Mouse (Mus musculus) liver, embryonic 11.5 days (tissue): Measurements from ENCODE around the gene Apba2. TPM values are rescaled to one million over a fixed set of nuclear protein-coding genes. Genes with fewer than 3 reads are reported as not detected.

ENCODE experiments used
- ATAC-seq: fragments of 200-750 bp; cut with Nextera tagmentation; replicated peaks from 2 replicates; pipeline ENCODE4 v1.8.0; 2017; ENCODE audit warnings: moderate number of reproducible peaks, mild to moderate bottlenecking, moderate TSS enrichment, moderate library complexity; ENCODE audit not compliant: low FRiP score
- DNase-seq: peaks from one replicate; pipeline ENCODE4 v3.0.0-alpha.2; 2017; ENCODE audit warnings: low spot score
- H3K27ac ChIP-seq: fragments of 300-500 bp; sonication (generic); 2 replicates; pipeline ENCODE4 v1.5.1; 2014; ENCODE audit warnings: mild to moderate bottlenecking, low read depth, low read length, control low read depth
- H3K27me3 ChIP-seq: fragments of 300-500 bp; sonication (generic); replicated peaks from 2 replicates; pipeline ENCODE4 v1.6.1; 2014; ENCODE audit warnings: low read length, mixed read lengths; ENCODE audit not compliant: control insufficient read depth, insufficient read depth
- H3K36me3 ChIP-seq: fragments of 300-500 bp; sonication (generic); 2 replicates; pipeline ENCODE4 v1.6.1; 2014; ENCODE audit warnings: mild to moderate bottlenecking, low read length, moderate library complexity, mixed read lengths; ENCODE audit not compliant: control insufficient read depth, insufficient read depth
- H3K4me1 ChIP-seq: fragments of 300-500 bp; sonication (generic); replicated peaks from 2 replicates; pipeline ENCODE4 v1.6.1; 2014; ENCODE audit warnings: low read length, mixed read lengths; ENCODE audit not compliant: control insufficient read depth, insufficient read depth
- H3K4me2 ChIP-seq: fragments of 300-500 bp; sonication (generic); 2 replicates; pipeline ENCODE4 v1.6.1; 2014; ENCODE audit warnings: mild to moderate bottlenecking, control low read depth, moderate library complexity
- H3K4me3 ChIP-seq: fragments of 300-500 bp; sonication (generic); 2 replicates; pipeline ENCODE4 v1.5.1; 2014; ENCODE audit warnings: low read depth, low read length, control low read depth
- H3K9ac ChIP-seq: fragments of 300-500 bp; sonication (generic); 2 replicates; pipeline ENCODE4 v1.6.1; 2014; ENCODE audit warnings: low read depth, low read length, control low read depth
- H3K9me3 ChIP-seq: fragments of 300-500 bp; sonication (generic); 2 replicates; pipeline ENCODE4 v1.6.1; 2016; ENCODE audit warnings: low read length, inconsistent platforms, mixed read lengths; ENCODE audit not compliant: control insufficient read depth
- WGBS: fragments of 180-500 bp; shearing (Covaris S2); extraction: QIAGEN DNeasy Blood & Tissue Kit; methylation state at CpG from one replicate; pipeline ENCODE4 v1.1.7; 2014; 5-methylcytosine and 5-hydroxymethylcytosine counted together
- polyA plus RNA-seq: library from polyadenylated mRNA; unstranded; fragments of >200 nt; fragmentation: Nextera tagmentation; extraction: Ambion mirVana; gene quantifications from 2 replicates; pipeline ENCODE4 v1.2.1, GENCODE M21; 2014

Gene Apba2
- polyA plus RNA-seq, 1 experiment from 2014 or later: 0.96 TPM

- 73% methylated on average over 11 of the region's 11 CpGs for WGBS
- Histone ChIP-seq H3K27me3 (no peaks in the 10 kb centered on the region), H3K4me1 (no peaks in the 10 kb centered on the region), H3K4me2 (no peak overlapping the region), H3K4me3 (no peak overlapping the region), H3K27ac (no peak overlapping the region), H3K9ac (no peak overlapping the region), H3K36me3 (no peaks in the 10 kb centered on the region), H3K9me3 (no peaks in the 10 kb centered on the region; the same call in 1 of the 2 replicates)
- DNase-seq (no peak), ATAC-seq (no peak)
Measured at GRCm38 (mm10) chr7:64588636-64589389, 87.3 kb downstream of the Apba2 start.

GRCm38 (mm10) chr7:64595256-64595655 lies 93.8 kb downstream of the Apba2 start:
- ATAC-seq (no peak), DNase-seq (no peak)
- 55% methylated on average over 6 of the region's 6 CpGs for WGBS
- H3K4me2 ChIP-seq: no peak overlapping the region
- no peaks in the 10 kb centered on the region; the same call in 1 of the 2 replicates for H3K9me3 ChIP-seq
- H3K27ac ChIP-seq: no peak overlapping the region
- H3K27me3 ChIP-seq: no peaks in the 10 kb centered on the region
- H3K9ac ChIP-seq: no peak overlapping the region
- no peaks in the 10 kb centered on the region for H3K4me1 ChIP-seq
- no peak overlapping the region for H3K4me3 ChIP-seq
- no peaks in the 10 kb centered on the region for H3K36me3 ChIP-seq

- ATAC-seq (no peak), DNase-seq (no peak)
- no peak overlapping the region for H3K4me2 ChIP-seq
- no peak overlapping the region for H3K4me3 ChIP-seq
- no peaks in the 10 kb centered on the region for H3K27me3 ChIP-seq
- no peaks in the 10 kb centered on the region for H3K36me3 ChIP-seq
- no peak overlapping the region for H3K9ac ChIP-seq
- 74% methylated on average over 9 of the region's 9 CpGs for whole genome bisulfite sequencing
- no peaks in the 10 kb centered on the region; the same call in 1 of the 2 replicates for H3K9me3 ChIP-seq
- H3K27ac ChIP-seq: no peak overlapping the region
- no peaks in the 10 kb centered on the region for H3K4me1 ChIP-seq
Measured at GRCm38 (mm10) chr7:64596652-64597051, 95.1 kb downstream of the Apba2 start.

GRCm38 (mm10) chr7:64609866-64610265 lies 108.4 kb downstream of the Apba2 start:
- 83% methylated on average over 3 of the region's 3 CpGs for WGBS

GRCm38 (mm10) chr7:64610875-64611274 lies 109.4 kb downstream of the Apba2 start:
- DNase-seq: no peak
- ATAC-seq: no peak
- no peaks in the 10 kb centered on the region for H3K4me1 ChIP-seq
- WGBS: 65% methylated on average over 4 of the region's 4 CpGs
- no peaks in the 10 kb centered on the region for H3K27me3 ChIP-seq
- H3K9ac ChIP-seq: no peak overlapping the region
- no peaks in the 10 kb centered on the region for H3K36me3 ChIP-seq
- H3K9me3 ChIP-seq: no peaks in the 10 kb centered on the region
- H3K4me3 ChIP-seq: no peak overlapping the region
- no peak overlapping the region for H3K27ac ChIP-seq
- H3K4me2 ChIP-seq: no peak overlapping the region

More at GRCm38 (mm10) chr7:64609866-64610265, 108.4 kb downstream of the Apba2 start:
- no peaks in the 10 kb centered on the region for H3K27me3 ChIP-seq
- no peak for DNase-seq
- no peaks in the 10 kb centered on the region for H3K9me3 ChIP-seq
- ATAC-seq: no peak
- no peak overlapping the region for H3K27ac ChIP-seq
- no peak overlapping the region for H3K4me2 ChIP-seq
- H3K4me1 ChIP-seq: no peaks in the 10 kb centered on the region
- H3K9ac ChIP-seq: no peak overlapping the region
- H3K4me3 ChIP-seq: no peak overlapping the region
- no peaks in the 10 kb centered on the region for H3K36me3 ChIP-seq

GRCm38 (mm10) chr7:64619261-64619660 lies 117.8 kb downstream of the Apba2 start:
- 80% methylated on average over 4 of the region's 4 CpGs for WGBS
- no peaks in the 10 kb centered on the region for H3K4me1 ChIP-seq
- H3K9ac ChIP-seq: no peak overlapping the region
- H3K27ac ChIP-seq: no peak overlapping the region
- H3K4me3 ChIP-seq: no peak overlapping the region
- H3K36me3 ChIP-seq: no peaks in the 10 kb centered on the region
- H3K27me3 ChIP-seq: no peaks in the 10 kb centered on the region
- ATAC-seq (no peak), DNase-seq (no peak)
- no peaks in the 10 kb centered on the region for H3K9me3 ChIP-seq
- no peak overlapping the region for H3K4me2 ChIP-seq

GRCm38 (mm10) chr7:64626494-64626893 lies 125.0 kb downstream of the Apba2 start:
- WGBS: 69% methylated on average over 8 of the region's 8 CpGs
- ATAC-seq (no peak), DNase-seq (no peak)
- no peak overlapping the region for H3K9ac ChIP-seq
- no peaks in the 10 kb centered on the region for H3K36me3 ChIP-seq
- no peak overlapping the region for H3K4me2 ChIP-seq
- H3K27ac ChIP-seq: no peak overlapping the region
- H3K27me3 ChIP-seq: no peaks in the 10 kb centered on the region
- H3K4me1 ChIP-seq: no peaks in the 10 kb centered on the region
- no peaks in the 10 kb centered on the region for H3K9me3 ChIP-seq
- H3K4me3 ChIP-seq: no peak overlapping the region

- Histone ChIP-seq H3K4me2 (no peak overlapping the region), H3K27me3 (no peaks in the 10 kb centered on the region), H3K9ac (no peak overlapping the region), H3K27ac (no peak overlapping the region), H3K36me3 (no peaks in the 10 kb centered on the region), H3K4me3 (no peak overlapping the region), H3K4me1 (no peaks in the 10 kb centered on the region), H3K9me3 (no peaks in the 10 kb centered on the region)
- no peak for ATAC-seq
- no peak for DNase-seq
- 67% methylated on average over 8 of the region's 8 CpGs for WGBS
Measured at GRCm38 (mm10) chr7:64627972-64628655, 126.6 kb downstream of the Apba2 start.

- ATAC-seq (no peak), DNase-seq (no peak)
- Histone ChIP-seq H3K4me1 (no peaks in the 10 kb centered on the region), H3K9me3 (no peaks in the 10 kb centered on the region), H3K27ac (no peak overlapping the region), H3K4me2 (no peak overlapping the region), H3K9ac (no peak overlapping the region), H3K36me3 (no peaks in the 10 kb centered on the region), H3K27me3 (no peaks in the 10 kb centered on the region), H3K4me3 (no peak overlapping the region)
- WGBS: 77% methylated on average over 6 of the region's 6 CpGs
Measured at GRCm38 (mm10) chr7:64630697-64631096, 129.2 kb downstream of the Apba2 start.
